Mouse (Mus musculus) cortical plate, adult 2 months (tissue): ENCODE results near the gene Rps11. TPM values are rescaled to one million over a fixed set of nuclear protein-coding genes. Genes with fewer than 3 reads are reported as not detected.

Experiments used
- H3K27ac ChIP-seq: fragments of 200-500 bp; 2 replicates; pipeline ENCODE4 v1.5.1; 2012; ENCODE audit warnings: low read length, control low read depth, inconsistent platforms; ENCODE audit not compliant: insufficient read depth
- H3K4me1 ChIP-seq: fragments of 200-500 bp; 2 replicates; pipeline ENCODE4 v1.6.1; 2011; ENCODE audit warnings: low read length; ENCODE audit not compliant: control insufficient read depth, insufficient read depth
- H3K4me3 ChIP-seq: fragments of 200-500 bp; 2 replicates; pipeline ENCODE4 v1.5.1; 2011; ENCODE audit warnings: mild to moderate bottlenecking, low read length, control low read depth; ENCODE audit not compliant: insufficient read depth
- CTCF ChIP-seq: fragments of 200-500 bp; IDR thresholded peaks from 2 replicates; pipeline ENCODE4 v1.5.1; 2011; ENCODE audit warnings: mild to moderate bottlenecking, control low read depth, low read length; ENCODE audit not compliant: insufficient read depth; ENCODE audit errors: extremely low read depth
- POLR2A ChIP-seq: fragments of 200-500 bp; IDR thresholded peaks from 2 replicates; pipeline ENCODE4 v1.6.1; 2011; ENCODE audit warnings: mild to moderate bottlenecking, low read length, control low read depth; ENCODE audit not compliant: insufficient read depth; ENCODE audit errors: extremely low read depth
- polyA plus RNA-seq: library from polyadenylated mRNA; depleted of rRNA; stranded (reverse); fragments of >200 nt; gene quantifications from 2 replicates; pipeline ENCODE4 v1.2.3, GENCODE M21; 2012; rRNA removed

Gene Rps11
- polyA plus RNA-seq, 1 experiment, result 361 TPM

DNA sequence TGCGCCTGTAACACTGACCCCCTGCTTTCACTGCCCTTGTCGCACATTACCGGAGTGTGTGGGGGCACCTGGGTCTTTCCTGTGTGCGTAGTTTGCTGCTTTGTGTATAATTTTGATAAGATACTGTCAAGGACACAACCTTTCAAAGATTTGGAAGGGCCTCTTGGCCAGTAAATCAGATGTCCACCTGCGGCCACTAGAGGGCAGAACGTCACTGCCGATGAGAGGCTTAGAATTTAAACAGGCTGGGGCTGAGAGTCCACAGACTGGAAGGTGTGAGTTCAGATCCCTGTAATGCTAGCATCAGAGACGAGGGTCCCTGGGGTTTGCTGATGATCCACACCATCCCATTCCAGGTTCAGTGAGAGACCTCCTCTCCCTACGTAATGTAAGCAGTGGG lies 45.7 kb downstream of the Rps11 start:
- H3K4me3 ChIP-seq, result no peak overlapping the region
- H3K27ac ChIP-seq, result no peak overlapping the region
- H3K4me1 ChIP-seq, result no peaks in the 10 kb centered on the region
- TF ChIP-seq CTCF, result peak; percentile 62
- TF ChIP-seq POLR2A, result no peak

DNA sequence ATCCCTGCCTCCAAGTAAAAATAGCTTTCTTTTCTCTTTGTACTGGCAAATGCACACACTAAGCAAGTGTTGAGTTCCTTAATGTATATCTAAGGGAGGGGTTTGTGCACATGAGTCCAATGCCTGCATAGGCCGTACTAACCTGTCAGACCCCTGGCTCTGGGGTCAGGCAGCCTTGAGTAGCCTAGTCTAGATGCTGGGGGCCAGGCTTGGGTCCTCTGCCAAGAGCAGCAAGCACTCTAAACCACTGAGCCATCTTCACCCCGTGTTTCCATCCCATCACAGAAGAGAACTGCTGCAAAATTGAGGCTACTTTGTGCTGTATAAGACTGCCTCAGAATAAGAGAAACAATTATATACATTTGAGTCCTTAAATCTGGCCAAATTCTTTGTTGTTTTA lies 46.4 kb downstream of the Rps11 start:
- Histone ChIP-seq H3K4me1 (no peaks in the 10 kb centered on the region), H3K27ac (no peak overlapping the region), H3K4me3 (no peak overlapping the region)
- no peak for TF ChIP-seq POLR2A
- no peak for TF ChIP-seq CTCF

DNA sequence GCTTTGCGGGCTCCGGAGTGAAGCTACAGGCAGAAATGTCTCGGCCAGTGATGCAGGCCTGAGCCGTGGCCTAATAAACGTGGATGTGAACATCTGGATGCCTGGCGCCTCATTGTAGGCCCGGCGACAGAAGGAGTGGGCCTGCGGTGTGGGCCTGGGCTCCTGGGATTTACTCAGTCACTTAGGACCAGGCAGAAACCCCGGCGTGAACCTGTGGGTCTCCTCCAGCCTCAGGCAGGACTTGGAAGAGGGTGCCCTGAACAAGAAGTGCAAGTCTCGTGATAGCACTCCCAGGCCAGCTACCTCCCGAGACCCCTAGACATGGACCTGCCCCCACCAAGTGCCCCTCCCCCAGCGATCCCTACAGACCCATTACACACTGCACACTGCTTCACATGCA lies 46.9 kb downstream of the Rps11 start:
- no peak overlapping the region for H3K27ac ChIP-seq
- H3K4me3 ChIP-seq, result no peak overlapping the region
- no peaks in the 10 kb centered on the region for H3K4me1 ChIP-seq
- TF ChIP-seq POLR2A (no peak), CTCF (no peak)

DNA sequence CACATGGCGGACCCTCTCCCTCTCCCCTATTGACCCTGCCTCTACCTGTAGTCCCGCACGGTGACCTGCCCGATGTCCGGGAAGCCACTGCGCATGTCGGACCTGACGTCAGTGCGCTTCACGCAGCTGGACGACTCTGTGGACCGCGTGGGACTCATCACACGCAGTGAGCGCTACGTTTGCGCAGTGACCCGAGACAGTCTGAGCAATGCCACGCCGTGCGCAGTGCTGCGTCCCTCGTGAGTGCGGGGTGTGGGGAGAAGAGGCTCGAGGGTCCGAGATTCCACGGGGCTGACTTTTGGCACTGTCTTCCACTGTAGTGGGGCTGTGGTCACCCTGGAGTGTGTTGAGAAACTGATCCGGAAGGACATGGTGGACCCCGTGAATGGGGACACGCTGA lies 47.7 kb downstream of the Rps11 start:
- H3K4me3 ChIP-seq, result no peak overlapping the region
- TF ChIP-seq CTCF (no peak), POLR2A (no peak)
- H3K27ac ChIP-seq, result no peak overlapping the region
- H3K4me1 ChIP-seq, result no peaks in the 10 kb centered on the region

DNA sequence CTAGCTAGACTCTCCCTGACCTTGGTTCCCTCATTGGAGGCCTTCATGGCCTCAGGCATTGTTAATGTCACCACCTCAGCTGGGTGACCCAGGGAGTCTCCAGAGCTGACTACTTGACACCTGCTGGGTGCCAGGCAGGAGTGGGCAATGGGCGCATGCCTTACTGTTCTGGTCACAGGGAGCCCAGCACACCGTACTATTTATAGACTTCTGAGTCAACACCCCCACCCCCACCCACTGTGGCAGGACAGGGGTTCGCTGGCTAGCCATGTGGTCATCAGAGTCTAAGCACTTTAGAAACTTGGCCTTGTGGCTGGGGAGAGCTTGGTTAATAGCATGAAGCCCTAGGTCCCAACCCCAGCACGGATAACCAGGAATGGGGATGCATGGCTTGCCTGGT lies 48.8 kb downstream of the Rps11 start:
- Histone ChIP-seq H3K4me3 (no peak overlapping the region), H3K4me1 (no peaks in the 10 kb centered on the region), H3K27ac (no peak overlapping the region)
- TF ChIP-seq POLR2A (no peak), CTCF (no peak)

DNA sequence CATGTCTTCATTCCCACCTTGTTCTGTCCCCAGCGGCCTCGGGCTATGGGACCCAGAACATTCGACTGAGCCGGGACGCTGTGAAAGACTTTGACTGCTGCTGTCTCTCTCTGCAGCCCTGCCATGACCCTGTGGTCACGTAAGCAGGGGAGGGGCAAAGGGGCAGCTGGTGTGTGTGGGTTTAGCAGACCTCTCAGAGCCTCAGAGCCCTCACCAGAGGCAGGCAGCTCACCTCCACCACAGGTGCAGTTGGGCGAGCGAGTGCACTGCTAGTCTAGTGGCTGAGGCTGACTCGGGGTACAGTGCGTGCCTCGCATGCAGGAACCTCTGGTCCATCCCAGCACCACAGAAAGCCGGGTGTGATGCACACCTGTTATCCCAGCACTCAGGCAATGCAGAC lies 50.3 kb downstream of the Rps11 start:
- Histone ChIP-seq H3K4me3 (no peak overlapping the region), H3K4me1 (no peaks in the 10 kb centered on the region), H3K27ac (no peak overlapping the region)
- no peak for TF ChIP-seq POLR2A
- no peak for TF ChIP-seq CTCF

DNA sequence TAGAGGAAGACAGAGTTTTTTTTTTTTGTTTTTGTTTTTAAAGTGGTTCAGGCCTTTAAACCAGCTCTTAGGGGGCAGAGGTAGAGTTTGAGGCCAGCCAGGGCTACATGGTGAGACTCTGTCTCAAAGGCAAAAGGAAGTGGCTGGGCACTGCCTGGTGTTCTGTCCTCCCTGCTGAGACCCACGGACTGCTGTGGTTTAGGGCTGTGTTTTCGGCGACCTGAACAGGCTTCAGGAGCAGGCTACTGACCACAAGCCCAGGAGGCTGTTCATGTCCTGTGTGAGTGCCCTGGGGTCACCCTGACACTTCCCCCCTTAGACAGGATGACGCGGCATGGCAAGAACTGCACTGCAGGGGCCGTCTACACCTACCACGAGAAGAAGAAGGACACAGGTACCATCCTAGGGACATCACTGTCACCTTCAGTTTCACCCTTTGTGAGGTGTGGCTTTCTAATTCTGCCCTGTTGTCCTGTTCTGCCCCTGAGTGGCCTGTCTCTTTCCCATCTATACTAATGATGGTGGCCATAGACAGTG lies 51.0 kb downstream of the Rps11 start:
- Histone ChIP-seq H3K27ac (no peak overlapping the region), H3K4me3 (no peak overlapping the region), H3K4me1 (no peaks in the 10 kb centered on the region)
- TF ChIP-seq CTCF, result no peak
- TF ChIP-seq POLR2A, result no peak

Other genes with a start within 250 kb of the Rps11 start
- gene Med25, start 231.7 kb downstream of the Rps11 start, polyA plus RNA-seq, result 121 and 129 TPM in 2 replicates
- 28.6 and 30.7 TPM in 2 replicates for gene Fuz, start 228.4 kb downstream of the Rps11 start, polyA plus RNA-seq
- 241 and 247 TPM in 2 replicates for gene Ap2a1, start 194.9 kb downstream of the Rps11 start, polyA plus RNA-seq
- 1.5 and 2.0 TPM in 2 replicates for gene Tsks, start 181.2 kb downstream of the Rps11 start, polyA plus RNA-seq
- 154 and 164 TPM in 2 replicates for gene Cpt1c, start 149.6 kb downstream of the Rps11 start, polyA plus RNA-seq
- gene Prmt1, start 137.9 kb downstream of the Rps11 start, polyA plus RNA-seq, result 162 and 169 TPM in 2 replicates
- gene Irf3, start 126.8 kb downstream of the Rps11 start, polyA plus RNA-seq, result 82.4 and 87.4 TPM in 2 replicates
- 6.0 and 6.2 TPM in 2 replicates for gene Bcl2l12, start 125.7 kb downstream of the Rps11 start, polyA plus RNA-seq
- 126 and 128 TPM in 2 replicates for gene Scaf1, start 108.1 kb downstream of the Rps11 start, polyA plus RNA-seq
- gene Rras, start 106.5 kb downstream of the Rps11 start, polyA plus RNA-seq, result 34.2 and 38.3 TPM in 2 replicates
- gene Prr12, start 71.6 kb downstream of the Rps11 start, polyA plus RNA-seq, result 14.6 and 15.5 TPM in 2 replicates
- gene Nosip, start 62.0 kb downstream of the Rps11 start, polyA plus RNA-seq, result 89.5 and 92.3 TPM in 2 replicates
- gene Prrg2, start 61.8 kb downstream of the Rps11 start, polyA plus RNA-seq, result 21.4 and 23.2 TPM in 2 replicates
- 12.8 and 13.1 TPM in 2 replicates for gene Rcn3, start 32.2 kb downstream of the Rps11 start, polyA plus RNA-seq
- 30.7 and 37.0 TPM in 2 replicates for gene Fcgrt, start 20.6 kb downstream of the Rps11 start, polyA plus RNA-seq
- gene Rpl13a, start 4.3 kb upstream of the Rps11 start, polyA plus RNA-seq, result 1,470 and 1,570 TPM in 2 replicates
- gene Gm45713, start 11.8 kb upstream of the Rps11 start, polyA plus RNA-seq, result 0.08 and 0.32 TPM in 2 replicates
- 18.4 and 20.8 TPM in 2 replicates for gene Flt3l, start 12.0 kb upstream of the Rps11 start, polyA plus RNA-seq
- 59.4 and 60.2 TPM in 2 replicates for gene Pih1d1, start 29.9 kb upstream of the Rps11 start, polyA plus RNA-seq
- 8.1 and 10.3 TPM in 2 replicates for gene Aldh16a1, start 30.1 kb upstream of the Rps11 start, polyA plus RNA-seq
- 1,033 and 1,121 TPM in 2 replicates for gene Slc17a7, start 39.5 kb upstream of the Rps11 start, polyA plus RNA-seq
- gene Gfy, start 55.1 kb upstream of the Rps11 start, polyA plus RNA-seq, result 0.38 and 0.62 TPM in 2 replicates
- gene Pth2, start 56.6 kb upstream of the Rps11 start, polyA plus RNA-seq, result not detected in 2 replicates
- gene Ccdc155, start 80.5 kb upstream of the Rps11 start, polyA plus RNA-seq, result 4.7 and 5.0 TPM in 2 replicates
- 41.4 and 47.2 TPM in 2 replicates for gene Dkkl1, start 87.7 kb upstream of the Rps11 start, polyA plus RNA-seq
- 5.0 and 6.4 TPM in 2 replicates for gene Tead2, start 91.3 kb upstream of the Rps11 start, polyA plus RNA-seq
- 10.6 and 11.9 TPM in 2 replicates for gene Cd37, start 114.7 kb upstream of the Rps11 start, polyA plus RNA-seq
- gene Slc6a16, start 116.6 kb upstream of the Rps11 start, polyA plus RNA-seq, result 2.1 TPM in 2 replicates
- gene Slc6a21, start 153.1 kb upstream of the Rps11 start, polyA plus RNA-seq, result 0.08 and 0.30 TPM in 2 replicates
- 29.1 and 35.1 TPM in 2 replicates for gene Trpm4, start 209.3 kb upstream of the Rps11 start, polyA plus RNA-seq
- 0.35 and 0.55 TPM in 2 replicates for gene Hrc, start 210.9 kb upstream of the Rps11 start, polyA plus RNA-seq
- 164 and 167 TPM in 2 replicates for gene Ppfia3, start 242.6 kb upstream of the Rps11 start, polyA plus RNA-seq
- 336 TPM in 2 replicates for gene Lin7b, start 246.1 kb upstream of the Rps11 start, polyA plus RNA-seq